Mouse (Mus musculus): Measurements from ENCODE around the gene Klhl32.

The Klhl32 gene

GRCm38 (mm10) chr4:24631177-24631911 lies 219.6 kb downstream of the Klhl32 start:
- no peak for DNase-seq (ENCODE audit: low spot score)

DNA sequence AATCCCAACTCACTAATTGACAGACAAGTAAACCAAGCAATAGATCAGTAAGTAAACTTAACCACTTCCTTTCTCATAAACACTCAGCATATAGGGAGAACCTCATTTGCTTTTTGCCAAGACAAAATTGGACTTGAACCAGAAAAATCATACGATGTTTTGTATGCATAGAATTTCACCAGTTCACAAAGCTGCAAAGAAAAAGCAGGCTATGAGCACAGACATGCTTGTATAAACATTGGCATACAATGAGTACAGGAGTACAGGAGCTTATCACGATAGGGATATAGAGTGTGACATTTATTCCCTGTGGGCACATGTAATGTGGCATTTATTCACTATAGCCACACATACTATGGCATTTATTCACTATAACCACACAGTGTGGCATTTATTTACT lies 220.5 kb downstream of the Klhl32 start:
- DNase-seq (ENCODE audit: low spot score) = no peak

DNA sequence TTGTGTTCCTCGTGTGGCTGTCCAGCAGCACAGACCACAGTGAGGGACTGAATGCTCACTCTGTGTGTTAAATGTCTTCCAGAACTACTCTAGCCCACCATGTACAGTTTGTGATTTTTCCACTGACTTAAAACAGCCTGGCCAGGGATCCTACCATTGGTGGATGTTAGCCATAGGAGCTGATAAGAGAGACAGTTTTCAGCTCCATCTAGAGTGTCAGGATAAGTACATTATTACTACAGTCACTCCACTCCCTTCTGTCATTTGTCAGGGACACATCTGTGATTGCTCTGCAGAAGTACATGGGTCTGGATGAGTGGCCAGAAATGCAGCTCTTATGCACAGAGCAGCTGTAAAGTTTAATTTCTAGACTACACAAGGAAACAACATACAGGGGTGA lies 223.1 kb downstream of the Klhl32 start:
- DNase-seq (ENCODE audit: low spot score) = no peak

DNA sequence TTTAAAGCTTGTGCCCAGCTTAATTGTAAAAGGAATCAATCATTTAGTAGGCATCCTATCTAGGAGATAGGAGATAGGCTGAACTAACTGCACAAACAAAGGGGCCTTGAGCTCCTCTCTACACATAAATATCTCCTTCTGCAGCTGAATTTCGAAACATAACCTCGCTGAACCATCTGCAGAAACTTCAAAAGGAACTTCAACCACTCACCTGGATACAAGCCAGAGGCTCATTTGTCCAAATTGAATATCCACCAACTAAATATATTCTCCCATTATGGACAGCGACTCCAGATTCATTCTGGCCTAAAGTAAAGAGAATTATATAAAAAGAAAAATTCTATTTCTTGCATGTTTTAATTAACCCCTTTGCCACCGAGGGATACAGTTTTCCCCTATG lies 224.2 kb downstream of the Klhl32 start:
- no peak for DNase-seq (ENCODE audit: low spot score)

- no peak for DNase-seq (ENCODE audit: low spot score)
Measured at GRCm38 (mm10) chr4:24625951-24626584, 224.9 kb downstream of the Klhl32 start.

GRCm38 (mm10) chr4:24621422-24622187 lies 229.3 kb downstream of the Klhl32 start:
- DNase-seq (ENCODE audit: low spot score) = no peak

- DNase-seq (ENCODE audit: low spot score) = no peak
Measured at GRCm38 (mm10) chr4:24620440-24620839, 230.5 kb downstream of the Klhl32 start.

GRCm38 (mm10) chr4:24620005-24620404 lies 230.9 kb downstream of the Klhl32 start:
- no peak for DNase-seq (ENCODE audit: low spot score)

GRCm38 (mm10) chr4:24609564-24609963 lies 241.4 kb downstream of the Klhl32 start:
- no peak for DNase-seq (ENCODE audit: low spot score)

DNA sequence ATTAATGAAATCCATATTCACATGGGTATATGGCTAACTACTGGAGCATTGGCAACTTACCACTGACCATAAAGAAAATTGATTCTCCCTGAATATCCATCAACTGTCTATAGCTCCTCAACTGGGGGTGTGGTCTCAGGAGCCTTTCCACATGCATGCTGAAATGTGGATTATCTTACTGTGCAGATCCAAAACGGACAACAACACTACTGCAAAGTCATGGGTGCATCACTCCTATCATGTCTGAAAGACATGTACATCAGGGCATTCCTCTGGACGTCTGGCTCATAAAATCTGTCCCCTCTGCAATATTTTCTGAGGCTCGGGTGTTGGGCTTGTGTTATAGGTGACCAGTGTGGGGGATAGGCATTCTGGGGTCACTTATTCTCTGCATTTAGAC lies 241.8 kb downstream of the Klhl32 start:
- no peak for DNase-seq (ENCODE audit: low spot score)

DNA sequence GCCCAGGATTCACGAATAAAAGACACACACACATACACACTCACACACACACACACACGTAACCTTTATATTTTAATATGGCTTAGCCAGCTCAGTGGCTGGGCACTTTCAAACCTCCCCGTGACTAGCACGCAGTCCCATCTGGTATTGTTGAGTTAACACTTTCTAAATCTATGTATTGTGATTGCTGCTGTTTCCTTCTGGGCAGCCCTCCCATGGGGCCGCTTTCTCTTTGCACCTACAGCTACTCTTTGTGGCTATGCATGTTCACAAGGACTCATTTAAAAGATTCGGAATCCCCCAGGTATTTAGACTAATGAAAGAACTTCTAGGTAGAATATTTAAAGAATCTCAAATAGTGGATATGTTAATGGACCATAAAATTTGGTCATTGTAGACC lies 249.2 kb downstream of the Klhl32 start:
- DNase-seq (ENCODE audit: low spot score) = no peak

DNA sequence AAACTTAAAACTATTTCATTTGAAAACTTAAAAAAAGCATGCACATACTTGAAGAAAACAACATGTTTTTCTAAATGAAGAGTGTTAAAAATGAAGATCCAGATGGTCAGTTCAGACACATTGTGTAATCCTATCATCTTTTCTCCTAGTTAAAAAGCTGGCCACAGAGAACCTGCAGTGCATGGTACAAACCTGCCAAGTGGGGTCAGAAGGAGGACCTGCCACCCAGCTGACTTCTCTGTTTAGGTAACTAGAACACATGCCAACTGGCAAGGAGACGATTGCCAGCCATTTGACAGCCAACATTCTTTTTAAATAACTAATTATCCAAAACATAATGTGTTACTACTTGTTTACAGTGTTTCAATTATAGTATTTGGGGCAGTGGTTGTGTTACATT lies 252.3 kb downstream of the Klhl32 start:
- no peak for DNase-seq (ENCODE audit: low spot score)

DNA sequence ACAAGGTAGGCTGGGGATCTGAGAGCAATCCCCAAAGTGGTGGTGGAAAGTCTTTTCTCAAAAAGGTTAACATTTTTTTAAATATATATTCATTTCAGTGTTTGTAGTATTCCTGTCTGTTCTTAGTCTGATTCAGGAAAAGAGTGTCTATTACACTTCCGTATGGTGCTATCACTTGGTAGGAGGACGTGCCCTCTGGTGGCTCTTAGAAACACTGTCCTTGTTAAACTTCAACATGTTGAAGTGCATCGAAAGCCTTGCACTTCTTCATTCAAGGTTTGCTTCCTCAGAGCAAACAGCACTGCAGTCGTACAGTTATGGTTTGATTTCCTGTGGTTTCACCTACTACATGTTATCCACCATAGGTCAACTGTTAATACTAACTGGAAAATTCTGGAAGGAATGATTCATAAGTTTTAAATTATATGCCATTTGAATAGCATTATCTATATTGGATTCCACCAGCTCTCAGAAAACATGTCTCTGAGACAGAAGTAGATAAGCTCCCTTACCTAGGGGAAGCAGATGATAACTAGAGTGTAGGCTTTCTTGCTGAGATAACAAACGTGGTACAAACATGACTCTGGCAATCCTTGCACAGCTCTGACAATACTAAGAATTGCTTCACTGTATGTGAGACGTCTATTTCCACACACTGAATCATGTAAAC lies 253.8 kb downstream of the Klhl32 start:
- no peak for DNase-seq (ENCODE audit: low spot score)

DNA sequence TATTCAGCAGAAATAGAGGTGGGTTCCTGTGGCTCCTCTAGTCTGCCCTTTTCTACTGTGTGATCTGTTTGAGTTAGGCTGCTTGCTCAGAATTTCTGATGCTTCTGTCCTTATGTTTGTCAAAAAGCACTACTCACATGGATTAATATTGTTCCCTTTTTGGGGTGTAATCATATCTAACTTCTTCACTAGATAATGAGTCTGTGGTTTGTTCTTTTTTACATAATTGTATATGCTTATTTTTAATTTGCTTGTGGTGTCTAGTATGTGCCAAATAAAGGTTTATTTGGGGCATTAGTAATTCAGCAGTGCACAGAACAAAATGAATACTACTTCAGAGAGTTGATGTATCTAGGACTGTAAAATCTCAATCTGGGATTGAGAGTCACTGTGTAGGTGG lies 256.1 kb downstream of the Klhl32 start:
- DNase-seq (ENCODE audit: low spot score) = no peak

DNA sequence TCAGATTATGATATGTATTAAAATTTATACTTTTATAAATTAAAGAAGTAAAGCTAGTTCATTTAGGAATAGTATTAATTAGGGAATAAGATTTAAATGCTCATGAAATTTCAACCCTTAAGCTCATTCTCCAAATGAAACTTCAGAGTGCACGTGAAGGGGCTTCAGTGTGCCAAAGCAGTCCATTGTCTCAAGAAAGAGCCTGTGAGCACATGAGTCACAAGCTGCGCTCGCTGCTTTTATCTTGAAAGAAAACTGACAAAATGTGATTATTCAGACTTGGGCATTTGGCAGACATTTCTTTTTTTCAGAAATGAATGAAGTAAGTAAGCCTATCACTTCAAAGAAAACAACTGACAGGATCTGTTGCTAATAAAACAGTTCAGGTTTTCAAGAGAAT lies 266.9 kb downstream of the Klhl32 start:
- DNase-seq (ENCODE audit: low spot score) = no peak

DNA sequence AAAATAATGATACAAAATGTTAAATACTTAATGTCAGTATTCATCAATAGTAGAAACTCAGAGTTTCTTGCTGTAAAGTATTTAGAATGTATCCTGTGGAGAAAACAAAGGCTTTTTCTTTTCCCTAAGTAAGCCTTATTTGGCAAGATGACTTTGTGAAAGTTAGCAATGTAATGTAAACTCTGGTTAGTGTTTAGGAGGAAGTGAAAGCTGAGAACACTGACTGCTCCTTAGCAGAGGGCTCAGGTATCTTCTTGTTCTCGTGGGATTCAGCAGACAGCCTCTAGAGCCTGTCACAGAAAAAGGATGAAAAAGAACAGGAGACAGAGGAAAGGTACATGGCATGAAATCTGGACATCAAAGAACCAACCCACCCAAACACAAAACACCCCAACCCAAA lies 268.6 kb downstream of the Klhl32 start:
- no peak for DNase-seq (ENCODE audit: low spot score)

- no peak for DNase-seq (ENCODE audit: low spot score)
Measured at GRCm38 (mm10) chr4:24577594-24577993, 273.3 kb downstream of the Klhl32 start.

GRCm38 (mm10) chr4:24574276-24574675 lies 276.6 kb downstream of the Klhl32 start:
- peak; percentile 52 for DNase-seq (ENCODE audit: low spot score)

GRCm38 (mm10) chr4:24568989-24569556 lies 281.9 kb downstream of the Klhl32 start:
- DNase-seq (ENCODE audit: low spot score) = no peak

- DNase-seq (ENCODE audit: low spot score) = no peak
Measured at GRCm38 (mm10) chr4:24568026-24568425, 282.9 kb downstream of the Klhl32 start.

Data from ovary, postnatal 10 days (tissue).